Mouse (Mus musculus) hindbrain, embryonic 14.5 days (tissue): Measurements from ENCODE around the gene Rhof. TPM values are rescaled to one million over a fixed set of nuclear protein-coding genes. Genes with fewer than 3 reads are reported as not detected.

Experiments used
- ATAC-seq: fragments of 200-750 bp; cut with Nextera tagmentation; 2 replicates; pipeline ENCODE4 v1.8.0; 2017; ENCODE audit warnings: moderate number of reproducible peaks, mild to moderate bottlenecking, moderate TSS enrichment, moderate library complexity; ENCODE audit not compliant: low FRiP score
- DNase-seq: peaks from one replicate; pipeline ENCODE4 v3.0.0-alpha.2; 2015; ENCODE audit warnings: low spot score
- H3K27ac ChIP-seq: fragments of 300-500 bp; sonication (generic); 2 replicates; pipeline ENCODE4 v1.5.1; 2014; ENCODE audit warnings: mild to moderate bottlenecking, moderate library complexity
- H3K27me3 ChIP-seq: fragments of 300-500 bp; sonication (generic); 2 replicates; pipeline ENCODE4 v1.6.1; 2014; ENCODE audit warnings: mild to moderate bottlenecking, low read length, mixed read lengths; ENCODE audit not compliant: control insufficient read depth, insufficient read depth
- H3K36me3 ChIP-seq: fragments of 300-500 bp; sonication (generic); replicated peaks from 2 replicates; pipeline ENCODE4 v1.6.1; 2014; ENCODE audit not compliant: control insufficient read depth, insufficient read depth
- H3K4me1 ChIP-seq: fragments of 300-500 bp; sonication (generic); replicated peaks from 2 replicates; pipeline ENCODE4 v1.6.1; 2014; ENCODE audit warnings: antibody characterized with exemption, low read length, mixed read lengths; ENCODE audit not compliant: control insufficient read depth, insufficient read depth
- H3K4me2 ChIP-seq: fragments of 300-500 bp; sonication (generic); replicated peaks from 2 replicates; pipeline ENCODE4 v1.6.1; 2014; ENCODE audit warnings: mild to moderate bottlenecking, moderate library complexity
- H3K4me3 ChIP-seq: fragments of 300-500 bp; sonication (generic); replicated peaks from 2 replicates; pipeline ENCODE4 v1.5.1; 2014; ENCODE audit warnings: mild to moderate bottlenecking, low read length
- H3K9ac ChIP-seq: fragments of 300-500 bp; sonication (generic); 2 replicates; pipeline ENCODE4 v1.6.1; 2014
- H3K9me3 ChIP-seq: fragments of 300-500 bp; sonication (generic); 2 replicates; pipeline ENCODE4 v1.6.1; 2016; ENCODE audit warnings: low read length; ENCODE audit not compliant: control insufficient read depth
- WGBS: fragments of 180-500 bp; shearing (Covaris S2); extraction: QIAGEN DNeasy Blood & Tissue Kit; methylation state at CpG from one replicate; pipeline ENCODE4 v1.1.7; 2014; 5-methylcytosine and 5-hydroxymethylcytosine counted together
- polyA plus RNA-seq: library from polyadenylated mRNA; unstranded; fragments of >200 nt; fragmentation: Nextera tagmentation; extraction: Ambion mirVana; gene quantifications from 2 replicates; pipeline ENCODE4 v1.2.1, GENCODE M21; 2014

Gene Rhof
- polyA plus RNA-seq, 1 experiment from 2014 or later: 13.0 TPM

GRCm38 (mm10) chr5:123142161-123143157 is 10.0 kb upstream of the Rhof start, which contains the start of gene Setd1b:
Gene Setd1b (plus strand): TSS chr5:123142193.
- H3K9me3 ChIP-seq: no peaks in the 10 kb centered on the region
- under 1% methylated on average over 59 of the region's 103 CpGs for WGBS
- no peaks in the 10 kb centered on the region for H3K27me3 ChIP-seq
- peak within 1 kb of the TSS; percentile 100 for H3K9ac ChIP-seq
- H3K4me3 ChIP-seq: peak within 1 kb of the TSS; percentile 91
- H3K36me3 ChIP-seq: peaks cover 17% of the 10 kb centered on the region
- ATAC-seq: 0 out of 2 replicates have a peak, but pooled peaks have one; percentile 17
- peak; percentile 59 for DNase-seq
- peak within 1 kb of the TSS; percentile 99 for H3K27ac ChIP-seq
- peak within 1 kb of the TSS; percentile 100 for H3K4me2 ChIP-seq
- peaks cover 24% of the 10 kb centered on the region for H3K4me1 ChIP-seq

DNA sequence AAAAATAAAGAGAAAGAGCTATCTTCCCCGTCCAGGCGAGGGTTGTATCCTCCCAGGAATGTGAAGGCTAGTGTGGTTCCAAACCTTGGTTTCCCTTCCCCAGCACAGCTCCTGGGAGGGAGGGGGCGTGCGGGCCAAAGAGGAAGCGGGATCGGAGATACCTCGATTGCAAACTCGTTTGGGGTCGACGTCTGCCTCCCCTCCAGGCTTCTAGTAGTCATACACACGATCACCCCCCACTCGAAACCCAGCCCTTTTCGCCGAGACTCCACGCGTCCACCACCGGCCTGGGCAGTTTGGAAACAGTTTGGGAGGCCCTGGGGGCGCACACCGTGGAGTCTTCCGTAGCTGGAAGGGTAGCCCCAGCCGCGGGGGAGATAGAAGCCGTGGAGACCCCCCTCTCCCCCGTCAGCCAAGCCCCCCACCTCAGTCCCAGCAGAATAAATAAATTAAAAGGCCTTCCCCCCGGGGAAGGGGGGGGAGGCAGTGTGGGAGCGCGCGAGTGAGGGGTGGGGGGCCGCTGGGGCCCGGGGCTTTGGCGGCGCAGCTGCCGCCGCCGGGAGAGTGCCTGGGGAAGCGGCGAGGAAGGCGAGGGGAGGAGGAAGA is 9.2 kb upstream of the Rhof start:
- Histone ChIP-seq H3K4me3 (peak overlapping the region; percentile 91), H3K9ac (peak overlapping the region; percentile 100), H3K9me3 (no peaks in the 10 kb centered on the region), H3K4me1 (peaks cover 32% of the 10 kb centered on the region), H3K36me3 (peaks cover 16% of the 10 kb centered on the region), H3K4me2 (peak overlapping the region; percentile 100), H3K27ac (peak overlapping the region; percentile 99), H3K27me3 (no peaks in the 10 kb centered on the region)
- ATAC-seq (no peak; the same call in 1 of the 2 replicates), DNase-seq (no peak)
- 0% methylated on average over 30 of the region's 38 CpGs for WGBS

GRCm38 (mm10) chr5:123140694-123141554 is 8.4 kb upstream of the Rhof start:
- DNase-seq (peak; percentile 96), ATAC-seq (peak; percentile 66)
- Histone ChIP-seq H3K27me3 (no peaks in the 10 kb centered on the region), H3K4me1 (peaks cover 36% of the 10 kb centered on the region), H3K27ac (peak overlapping the region; percentile 99), H3K4me2 (peak overlapping the region; percentile 100), H3K36me3 (0 out of 2 replicates have a peak, but pooled peaks cover 14% of the 10 kb centered on the region), H3K9ac (peak overlapping the region; percentile 100), H3K4me3 (peak overlapping the region; percentile 91), H3K9me3 (no peaks in the 10 kb centered on the region)
- under 1% methylated on average over 31 of the region's 31 CpGs for WGBS

- H3K27me3 ChIP-seq: no peaks in the 10 kb centered on the region
- no peak for ATAC-seq
- peaks cover 24% of the 10 kb centered on the region for H3K36me3 ChIP-seq
- no peaks in the 10 kb centered on the region for H3K9me3 ChIP-seq
- H3K27ac ChIP-seq: peak overlapping the region; percentile 99
- WGBS: under 1% methylated on average over 28 of the region's 28 CpGs
- H3K4me1 ChIP-seq: peaks cover 36% of the 10 kb centered on the region
- H3K4me3 ChIP-seq: peak overlapping the region; percentile 91
- peak; percentile 60 for DNase-seq
- H3K4me2 ChIP-seq: peak overlapping the region; percentile 100
- H3K9ac ChIP-seq: peak overlapping the region; percentile 100
Observed at GRCm38 (mm10) chr5:123139722-123140627, 7.5 kb upstream of the Rhof start.

- DNase-seq (peak; percentile 78), ATAC-seq (no peak)
- Histone ChIP-seq H3K4me1 (peaks cover 36% of the 10 kb centered on the region), H3K27ac (peak overlapping the region; percentile 99), H3K27me3 (no peaks in the 10 kb centered on the region), H3K36me3 (peaks cover 32% of the 10 kb centered on the region), H3K9me3 (no peaks in the 10 kb centered on the region), H3K4me3 (peak overlapping the region; percentile 91), H3K9ac (peak overlapping the region; percentile 100), H3K4me2 (peak overlapping the region; percentile 100)
- WGBS: under 1% methylated on average over 38 of the region's 39 CpGs
Observed at GRCm38 (mm10) chr5:123138953-123139721, 6.6 kb upstream of the Rhof start.

GRCm38 (mm10) chr5:123138230-123138911 is 5.9 kb upstream of the Rhof start:
- peak; percentile 56 for DNase-seq
- H3K4me1 ChIP-seq: peaks cover 40% of the 10 kb centered on the region
- H3K27ac ChIP-seq: peak overlapping the region; percentile 99
- H3K9ac ChIP-seq: peak overlapping the region; percentile 100
- ATAC-seq: peak; percentile 11
- peak overlapping the region; percentile 91 for H3K4me3 ChIP-seq
- H3K27me3 ChIP-seq: no peaks in the 10 kb centered on the region
- no peaks in the 10 kb centered on the region for H3K9me3 ChIP-seq
- peaks cover 39% of the 10 kb centered on the region for H3K36me3 ChIP-seq
- WGBS: under 1% methylated on average over 39 of the region's 40 CpGs
- H3K4me2 ChIP-seq: peak overlapping the region; percentile 100

DNA sequence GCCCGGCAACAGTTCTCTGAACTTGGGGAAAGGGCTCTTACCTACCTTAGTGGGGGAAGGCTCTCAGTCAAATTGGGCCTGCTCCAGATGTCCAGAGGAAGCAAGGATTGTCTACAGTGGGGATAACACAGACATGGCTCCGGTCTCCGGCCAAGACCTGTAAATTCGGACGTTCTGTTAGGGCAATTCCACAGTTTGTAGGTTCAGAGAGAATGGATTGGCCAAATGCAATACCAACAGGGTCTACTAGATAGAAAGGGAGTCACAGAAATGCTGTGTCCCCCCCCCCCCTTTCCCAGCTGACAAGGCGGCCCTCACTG is 5.4 kb upstream of the Rhof start:
- Histone ChIP-seq H3K4me2 (peak overlapping the region; percentile 100), H3K36me3 (peaks cover 39% of the 10 kb centered on the region), H3K27me3 (no peaks in the 10 kb centered on the region), H3K9me3 (no peaks in the 10 kb centered on the region), H3K4me3 (peak overlapping the region; percentile 91), H3K9ac (peak overlapping the region; percentile 100), H3K27ac (peak overlapping the region; percentile 99), H3K4me1 (peaks cover 44% of the 10 kb centered on the region)
- WGBS: 0% methylated on average over 5 of the region's 6 CpGs
- ATAC-seq (no peak), DNase-seq (peak; percentile 43)
